24 mouse cellular contexts compared by ENCODE assay signal in the genomic region with DNA sequence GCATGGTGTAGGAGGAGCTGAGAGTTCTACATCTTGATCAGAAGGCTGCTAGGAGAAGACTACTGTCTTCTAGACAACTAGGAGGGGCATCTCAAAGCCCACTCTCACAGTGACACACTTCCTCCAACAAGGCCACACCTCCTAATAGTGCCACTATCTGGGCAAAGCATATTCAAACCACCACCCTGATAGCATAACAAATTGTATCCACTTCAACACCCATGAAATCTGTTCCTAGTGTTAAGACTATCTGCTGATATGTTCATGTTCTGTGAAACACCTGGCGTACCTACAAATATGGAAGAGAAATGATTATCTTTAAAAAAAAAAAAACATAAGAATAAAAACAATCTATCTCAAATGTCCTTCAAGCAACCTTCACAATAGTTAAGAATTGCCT.
"Had no signal": no experiment of that assay in that cellular context is flagged by ENCODE, and none has a peak within 500 bp of the region (broad histone marks: within the 10 kb centered on the region; RNA-seq: fewer than 3 reads in every experiment).

No protein-coding gene starts in this region.

- H3K27ac ChIP-seq: gastrocnemius, adult 2 months; heart, embryonic 10.5 days; hindbrain, embryonic 10.5 days; hindbrain, embryonic 12.5 days; hindbrain, embryonic 14.5 days; intestine, embryonic 15.5 days; layer of hippocampus, adult 2 months; left cerebral cortex, adult 2 months; limb, embryonic 13.5 days had no signal

- H3K27me3 ChIP-seq: heart, embryonic 12.5 days; hindbrain, embryonic 12.5 days; intestine, embryonic 15.5 days; limb, embryonic 13.5 days had no signal

- H3K36me3 ChIP-seq: heart, embryonic 10.5 days; heart, embryonic 12.5 days; hindbrain, embryonic 10.5 days; hindbrain, embryonic 12.5 days; intestine, embryonic 15.5 days; limb, embryonic 13.5 days had no signal

- H3K9me3 ChIP-seq: heart, embryonic 10.5 days; hindbrain, embryonic 10.5 days; intestine, embryonic 15.5 days had no signal

- ATAC-seq: hindbrain, embryonic 16.5 days; inflammation-experienced regulatory T-cells, adult 6 months; intestine, embryonic 15.5 days; intestine, postnatal 0 days had no signal

- H3K4me2 ChIP-seq: heart, embryonic 12.5 days; hindbrain, embryonic 12.5 days; hindbrain, embryonic 14.5 days; intestine, embryonic 15.5 days; limb, embryonic 13.5 days had no signal

- H3K9ac ChIP-seq: heart, embryonic 12.5 days; hindbrain, embryonic 12.5 days; hindbrain, embryonic 14.5 days; intestine, embryonic 15.5 days; limb, embryonic 13.5 days had no signal

- DNase-seq: gastrocnemius, adult 2 months; gastrocnemius, postnatal 10 days; gastrocnemius, postnatal 25 days; heart, adult 18-20 months; heart, postnatal 10 days; heart, postnatal 4 days; kidney, adult 18-20 months; kidney, adult 8-10 months; kidney, postnatal 10 days; kidney, postnatal 25 days; kidney, postnatal 4 days; left cerebral cortex, postnatal 4 days had no signal

- H3K4me3 ChIP-seq: gastrocnemius, adult 2 months; heart, embryonic 10.5 days; heart, embryonic 12.5 days; hindbrain, embryonic 10.5 days; hindbrain, embryonic 12.5 days; intestine, embryonic 15.5 days; layer of hippocampus, adult 2 months; left cerebral cortex, adult 2 months; limb, embryonic 13.5 days had no signal

- H3K4me1 ChIP-seq: heart, embryonic 10.5 days; heart, embryonic 12.5 days; hindbrain, embryonic 10.5 days; hindbrain, embryonic 12.5 days; intestine, embryonic 15.5 days had no signal
